ENCODE assay signal across 9 mouse cellular contexts in the genomic region with DNA sequence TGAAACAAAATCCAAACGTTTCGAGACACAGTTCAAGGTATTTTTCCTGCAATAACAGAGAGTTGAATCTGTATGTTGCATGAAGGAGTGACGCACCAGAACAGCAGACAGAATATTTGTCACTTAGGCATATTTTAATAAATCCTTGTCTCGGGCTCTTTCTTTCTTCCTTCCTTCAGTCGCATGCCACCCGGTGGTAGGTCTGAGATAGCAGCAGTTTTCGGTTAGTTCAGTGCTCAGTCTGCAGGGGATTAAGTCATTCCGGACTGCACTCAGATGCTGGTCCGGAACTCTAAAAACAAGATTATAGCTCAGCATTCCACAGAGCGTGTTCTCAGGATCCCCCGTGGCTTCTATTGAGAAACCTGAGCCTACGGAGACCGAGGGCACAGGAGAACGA. TPM values are rescaled to one million over a fixed set of nuclear protein-coding genes. Genes with fewer than 3 reads are reported as not detected.
DNase-seq lines count a peak whose midpoint lies in the region; ATAC-seq and TF ChIP-seq lines count a peak whose summit lies in the region.
"Had no signal": no experiment of that assay in that cellular context is flagged by ENCODE, and none has a peak within 500 bp of the region (broad histone marks: within the 10 kb centered on the region; RNA-seq: fewer than 3 reads in every experiment).

No protein-coding gene starts in this region.

- DNase-seq in CD4-positive, CD25-positive, alpha-beta regulatory T cell, adult 2 months (ENCODE audit: low read depth, low spot score): peak; percentile 35
- DNase-seq in kidney, postnatal 0 days (ENCODE audit: low spot score): peak; percentile 73
- peak; percentile 67 for DNase-seq in NIH3T3 (ENCODE audit: low read depth)
- peak; percentile 71 for DNase-seq in retina, postnatal 1 day
- no peak for DNase-seq in gastrocnemius, postnatal 36 days

- H3K9ac ChIP-seq in kidney, postnatal 0 days (ENCODE audit: low read depth, low read length): no peak overlapping the region
- no peak overlapping the region for H3K9ac ChIP-seq in kidney, embryonic 16.5 days (replicated peaks; ENCODE audit: low read length)
- H3K9ac ChIP-seq: lung, embryonic 15.5 days had no signal

- no peaks in the 10 kb centered on the region for H3K27me3 ChIP-seq in kidney, postnatal 0 days (ENCODE audit: insufficient read depth, low read length)
- no peaks in the 10 kb centered on the region for H3K27me3 ChIP-seq in kidney, embryonic 16.5 days (ENCODE audit: insufficient read depth, low read length)

- H3K4me2 ChIP-seq in kidney, postnatal 0 days (ENCODE audit: low read length): no peak overlapping the region
- H3K4me2 ChIP-seq in kidney, embryonic 16.5 days (replicated peaks; ENCODE audit: low read depth, low read length): no peak overlapping the region
- H3K4me2 ChIP-seq: lung, embryonic 15.5 days had no signal

- ATAC-seq in CD4-positive, CD25-positive, alpha-beta regulatory T cell, adult 4 months: no peak
- ATAC-seq in kidney, postnatal 0 days (replicated peaks; ENCODE audit: low FRiP score, low read depth): no peak
- ATAC-seq in kidney, embryonic 16.5 days (ENCODE audit: low FRiP score, low TSS enrichment): no peak
- 0 out of 2 replicates have a peak, but pooled peaks have one; percentile 35 for ATAC-seq in granulocyte monocyte progenitor cell, adult 5-6 weeks (replicated peaks; ENCODE audit: poor library complexity, severe bottlenecking)

- H3K27ac ChIP-seq in kidney, postnatal 0 days: no peak overlapping the region
- H3K27ac ChIP-seq in kidney, embryonic 16.5 days (ENCODE audit: low read length): no peak overlapping the region
- H3K27ac ChIP-seq: lung, embryonic 15.5 days had no signal

- WGBS in kidney, postnatal 0 days: 34% methylated on average over 14 of the region's 14 CpGs
- WGBS in kidney, embryonic 16.5 days: 36% methylated on average over 14 of the region's 14 CpGs

- H3K36me3 ChIP-seq in kidney, postnatal 0 days (ENCODE audit: insufficient read depth, low read length): no peaks in the 10 kb centered on the region
- no peaks in the 10 kb centered on the region for H3K36me3 ChIP-seq in kidney, embryonic 16.5 days (ENCODE audit: insufficient read depth, low read length)
- H3K36me3 ChIP-seq: lung, embryonic 15.5 days had no signal

- intact Hi-C loops in gastrocnemius, postnatal 36 days (cut with DNase I): no loop called here

- H3K4me1 ChIP-seq in kidney, postnatal 0 days (replicated peaks; ENCODE audit: insufficient read depth, low read length): no peaks in the 10 kb centered on the region
- no peaks in the 10 kb centered on the region for H3K4me1 ChIP-seq in kidney, embryonic 16.5 days (ENCODE audit: insufficient read depth, low read length)
- H3K4me1 ChIP-seq: lung, embryonic 15.5 days had no signal

- no peaks in the 10 kb centered on the region for H3K9me3 ChIP-seq in kidney, postnatal 0 days (replicated peaks; ENCODE audit: low read length)
- H3K9me3 ChIP-seq in kidney, embryonic 16.5 days (ENCODE audit: low read length): peaks cover 4% of the 10 kb centered on the region; the same call in 1 of the 2 replicates
- H3K9me3 ChIP-seq: lung, embryonic 15.5 days had no signal

- H3K4me3 ChIP-seq in kidney, postnatal 0 days (replicated peaks; ENCODE audit: low read depth, low read length): no peak overlapping the region
- no peak overlapping the region for H3K4me3 ChIP-seq in kidney, embryonic 16.5 days (ENCODE audit: low read length)
- H3K4me3 ChIP-seq: lung, embryonic 15.5 days had no signal

- TF ChIP-seq CTCF in kidney, postnatal 0 days (IDR thresholded peaks at IDR 0.05; ENCODE audit: low read depth): peak; percentile 70

RNA-seq across cellular contexts. Expression of gene Clec10a, which starts 23.4 kb away (rescaled TPM):
- not detected for polyA plus RNA-seq in CD4-positive, CD25-positive, alpha-beta regulatory T cell, adult 4 months (2017; shearing (Covaris generic))
- polyA plus RNA-seq in kidney, postnatal 0 days (2015; fragmentation: Nextera tagmentation; extraction: Ambion mirVana): 0.99 and 1.4 TPM in 2 replicates
- polyA plus RNA-seq in kidney, embryonic 16.5 days (2015; fragmentation: Nextera tagmentation; extraction: Ambion mirVana): 0.67 and 0.80 TPM in 2 replicates
- total RNA-seq in granulocyte monocyte progenitor cell, adult 5-6 weeks (2014; fragmentation: Nextera tagmentation): 6.9 and 11.3 TPM in 2 replicates
- 9.8 and 13.9 TPM in 2 replicates for total RNA-seq in granulocyte monocyte progenitor cell, adult 5-6 weeks (2017)
- total RNA-seq in gastrocnemius, postnatal 36 days (2021): 1 to 10 TPM; 1.8 to 2.0 TPM

RNA-seq across cellular contexts. Expression of gene Slc16a11, which starts 33.2 kb away (rescaled TPM):
- not detected for polyA plus RNA-seq in CD4-positive, CD25-positive, alpha-beta regulatory T cell, adult 4 months (2017; shearing (Covaris generic))
- 11.2 and 12.6 TPM in 2 replicates for polyA plus RNA-seq in kidney, postnatal 0 days (2015; fragmentation: Nextera tagmentation; extraction: Ambion mirVana)
- 5.2 and 5.5 TPM in 2 replicates for polyA plus RNA-seq in kidney, embryonic 16.5 days (2015; fragmentation: Nextera tagmentation; extraction: Ambion mirVana)
- not detected in 2 replicates for total RNA-seq in granulocyte monocyte progenitor cell, adult 5-6 weeks (2014; fragmentation: Nextera tagmentation)
- total RNA-seq in granulocyte monocyte progenitor cell, adult 5-6 weeks (2017): not detected in 2 replicates
- under 1 TPM; 0.46 to 0.49 TPM for total RNA-seq in gastrocnemius, postnatal 36 days (2021)

RNA-seq across cellular contexts. Expression of gene Slc16a13, which starts 41.5 kb away (rescaled TPM):
- polyA plus RNA-seq in CD4-positive, CD25-positive, alpha-beta regulatory T cell, adult 4 months (2017; shearing (Covaris generic)): 1 to 10 TPM; 2.7 to 3.9 TPM
- polyA plus RNA-seq in kidney, postnatal 0 days (2015; fragmentation: Nextera tagmentation; extraction: Ambion mirVana): 20.6 and 21.4 TPM in 2 replicates
- 18.6 and 19.3 TPM in 2 replicates for polyA plus RNA-seq in kidney, embryonic 16.5 days (2015; fragmentation: Nextera tagmentation; extraction: Ambion mirVana)
- total RNA-seq in granulocyte monocyte progenitor cell, adult 5-6 weeks (2014; fragmentation: Nextera tagmentation): 7.1 and 7.9 TPM in 2 replicates
- total RNA-seq in granulocyte monocyte progenitor cell, adult 5-6 weeks (2017): 9.8 TPM in 2 replicates
- under 1 TPM; 0.74 to 0.94 TPM for total RNA-seq in gastrocnemius, postnatal 36 days (2021)

RNA-seq across cellular contexts. Expression of gene Mgl2, which starts 49.3 kb away (rescaled TPM):
- polyA plus RNA-seq in CD4-positive, CD25-positive, alpha-beta regulatory T cell, adult 4 months (2017; shearing (Covaris generic)): not detected
- polyA plus RNA-seq in kidney, postnatal 0 days (2015; fragmentation: Nextera tagmentation; extraction: Ambion mirVana): 0.37 and 0.47 TPM in 2 replicates
- polyA plus RNA-seq in kidney, embryonic 16.5 days (2015; fragmentation: Nextera tagmentation; extraction: Ambion mirVana): 0.31 and 0.36 TPM in 2 replicates
- 11.3 and 13.2 TPM in 2 replicates for total RNA-seq in granulocyte monocyte progenitor cell, adult 5-6 weeks (2014; fragmentation: Nextera tagmentation)
- 36.5 and 37.9 TPM in 2 replicates for total RNA-seq in granulocyte monocyte progenitor cell, adult 5-6 weeks (2017)
- 1 to 10 TPM; 1.1 to 1.2 TPM for total RNA-seq in gastrocnemius, postnatal 36 days (2021)

RNA-seq across cellular contexts. Expression of gene Bcl6b, which starts 50.2 kb away (rescaled TPM):
- polyA plus RNA-seq in CD4-positive, CD25-positive, alpha-beta regulatory T cell, adult 4 months (2017; shearing (Covaris generic)): under 1 TPM; 0.31 to 0.56 TPM
- 22.0 TPM in 2 replicates for polyA plus RNA-seq in kidney, postnatal 0 days (2015; fragmentation: Nextera tagmentation; extraction: Ambion mirVana)
- polyA plus RNA-seq in kidney, embryonic 16.5 days (2015; fragmentation: Nextera tagmentation; extraction: Ambion mirVana): 27.4 and 31.3 TPM in 2 replicates
- not detected in 2 replicates for total RNA-seq in granulocyte monocyte progenitor cell, adult 5-6 weeks (2014; fragmentation: Nextera tagmentation)
- total RNA-seq in granulocyte monocyte progenitor cell, adult 5-6 weeks (2017): 0.13 TPM in 1 of 2 replicates, not detected in the other
- 1 to 10 TPM; 3.7 to 6.5 TPM for total RNA-seq in gastrocnemius, postnatal 36 days (2021)

Comparison
In these comparisons a context has a peak if more than half of its experiments do, and no peak if none do; other contexts are left out.
1. DNase-seq: peak in CD4-positive, CD25-positive, alpha-beta regulatory T cell, adult 2 months (single experiment), kidney, postnatal 0 days (single experiment), NIH3T3 (single experiment) and retina, postnatal 1 day (single experiment); none in gastrocnemius, postnatal 36 days (0 of 2).